Mouse (Mus musculus) hindbrain, embryonic 12.5 days (tissue): ENCODE data around the gene Hs3st6. TPM values are rescaled to one million over a fixed set of nuclear protein-coding genes. Genes with fewer than 3 reads are reported as not detected.

Experiments used
- ATAC-seq: fragments of 200-750 bp; cut with Nextera tagmentation; 2 replicates; pipeline ENCODE4 v1.8.0; 2017; ENCODE audit warnings: moderate TSS enrichment; ENCODE audit not compliant: low FRiP score
- H3K27ac ChIP-seq: fragments of 300-500 bp; sonication (generic); 2 replicates; pipeline ENCODE4 v1.5.1; 2016; ENCODE audit warnings: mild to moderate bottlenecking
- H3K27me3 ChIP-seq: fragments of 300-500 bp; sonication (generic); 2 replicates; pipeline ENCODE4 v1.6.1; 2016; ENCODE audit warnings: mild to moderate bottlenecking
- H3K36me3 ChIP-seq: fragments of 300-500 bp; sonication (generic); 2 replicates; pipeline ENCODE4 v1.6.1; 2016; ENCODE audit warnings: mild to moderate bottlenecking
- H3K4me1 ChIP-seq: fragments of 300-500 bp; sonication (generic); 2 replicates; pipeline ENCODE4 v1.6.1; 2016
- H3K4me2 ChIP-seq: fragments of 300-500 bp; sonication (generic); replicated peaks from 2 replicates; pipeline ENCODE4 v1.6.1; 2016; ENCODE audit warnings: mild to moderate bottlenecking
- H3K4me3 ChIP-seq: fragments of 300-500 bp; sonication (generic); 2 replicates; pipeline ENCODE4 v1.5.1; 2016; ENCODE audit warnings: mild to moderate bottlenecking
- H3K9ac ChIP-seq: fragments of 300-500 bp; sonication (generic); 2 replicates; pipeline ENCODE4 v1.6.1; 2016; ENCODE audit warnings: mild to moderate bottlenecking, moderate library complexity
- H3K9me3 ChIP-seq: fragments of 300-500 bp; sonication (generic); replicated peaks from 2 replicates; pipeline ENCODE4 v1.6.1; 2016; ENCODE audit warnings: mild to moderate bottlenecking
- WGBS: fragments of 180-500 bp; shearing (Covaris S2); methylation state at CpG from one replicate; pipeline ENCODE4 v1.1.7; 2016; 5-methylcytosine and 5-hydroxymethylcytosine counted together
- polyA plus RNA-seq: library from polyadenylated mRNA; unstranded; fragments of >200 nt; fragmentation: Nextera tagmentation; extraction: Ambion mirVana; gene quantifications from 2 replicates; pipeline ENCODE4 v1.2.1, GENCODE M21; 2016

Gene Hs3st6
- polyA plus RNA-seq, 1 experiment from 2014 or later: 4.8 TPM

DNA sequence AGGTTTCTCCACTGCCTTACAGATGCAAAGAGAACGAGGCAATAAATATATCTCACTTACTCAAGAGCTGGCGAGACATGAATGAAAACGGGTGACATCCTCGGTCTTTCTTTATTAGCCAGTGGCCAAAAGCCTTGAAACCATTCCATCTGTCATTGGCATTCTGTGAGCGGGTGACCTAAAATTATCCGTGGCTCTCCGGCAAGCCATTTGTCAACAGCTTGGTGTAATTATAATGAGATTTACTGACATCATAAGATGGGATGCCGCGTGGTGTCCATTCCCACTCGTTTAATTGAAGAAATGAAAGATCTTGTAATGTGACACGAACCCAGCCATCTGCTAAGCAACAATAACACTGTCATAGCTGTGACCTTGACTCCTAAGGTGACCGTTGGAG is 42.0 kb downstream of the Hs3st6 start:
- Histone ChIP-seq H3K4me2 (no peak overlapping the region), H3K36me3 (no peaks in the 10 kb centered on the region), H3K27me3 (no peaks in the 10 kb centered on the region), H3K27ac (no peak overlapping the region), H3K9me3 (no peaks in the 10 kb centered on the region), H3K4me3 (no peak overlapping the region), H3K4me1 (no peaks in the 10 kb centered on the region), H3K9ac (no peak overlapping the region)
- ATAC-seq: no peak
- WGBS: 70% methylated on average over 12 of the region's 12 CpGs

DNA sequence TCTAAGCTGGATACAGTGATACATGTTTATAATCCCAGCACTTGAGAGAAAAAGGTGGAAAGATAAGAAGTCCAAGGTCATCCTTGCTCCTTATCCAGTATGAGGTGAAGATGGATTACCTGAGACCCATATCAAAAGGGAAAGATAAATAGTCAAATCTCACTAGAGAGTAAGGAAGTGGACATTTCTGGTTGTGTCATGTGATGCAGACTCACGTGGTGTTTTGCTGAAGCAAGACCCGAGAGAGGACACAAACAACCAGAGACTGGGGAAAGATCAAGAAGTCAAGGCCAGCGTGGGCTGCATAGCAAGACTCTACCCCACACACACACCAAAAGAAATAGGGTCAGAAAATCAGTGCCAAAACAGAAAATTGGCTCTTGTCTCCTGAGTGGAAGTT is 44.2 kb downstream of the Hs3st6 start:
- H3K4me3 ChIP-seq: no peak overlapping the region
- no peak overlapping the region for H3K27ac ChIP-seq
- H3K4me1 ChIP-seq: no peaks in the 10 kb centered on the region
- no peaks in the 10 kb centered on the region for H3K9me3 ChIP-seq
- no peak for ATAC-seq
- WGBS: 72% methylated on average over 3 of the region's 3 CpGs
- no peak overlapping the region for H3K9ac ChIP-seq
- H3K4me2 ChIP-seq: no peak overlapping the region
- no peaks in the 10 kb centered on the region for H3K27me3 ChIP-seq
- no peaks in the 10 kb centered on the region for H3K36me3 ChIP-seq

DNA sequence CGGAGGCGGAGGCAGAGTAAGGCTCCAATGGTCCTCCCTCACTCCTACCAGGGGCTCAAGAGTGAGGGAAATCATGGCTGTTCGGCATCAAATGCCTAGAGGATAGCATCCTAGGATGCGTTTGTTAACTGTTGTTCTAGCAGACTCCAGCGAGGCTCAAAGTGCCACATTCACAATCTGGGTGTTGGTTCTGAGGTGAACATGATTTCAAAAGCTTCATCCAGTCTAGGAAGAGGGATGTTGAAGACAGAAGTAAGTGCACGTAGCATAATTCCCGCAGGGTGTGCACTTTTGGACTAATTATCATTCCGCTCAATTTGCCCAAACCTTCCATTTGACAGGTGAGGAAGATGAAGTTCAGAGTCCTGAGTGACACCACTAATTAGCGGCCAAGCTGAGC is 45.4 kb downstream of the Hs3st6 start:
- Histone ChIP-seq H3K36me3 (no peaks in the 10 kb centered on the region), H3K27me3 (peaks cover 2% of the 10 kb centered on the region), H3K9me3 (no peaks in the 10 kb centered on the region), H3K4me3 (no peak overlapping the region), H3K4me1 (no peaks in the 10 kb centered on the region), H3K4me2 (no peak overlapping the region), H3K27ac (no peak overlapping the region), H3K9ac (no peak overlapping the region)
- 62% methylated on average over 9 of the region's 9 CpGs for WGBS
- no peak for ATAC-seq

DNA sequence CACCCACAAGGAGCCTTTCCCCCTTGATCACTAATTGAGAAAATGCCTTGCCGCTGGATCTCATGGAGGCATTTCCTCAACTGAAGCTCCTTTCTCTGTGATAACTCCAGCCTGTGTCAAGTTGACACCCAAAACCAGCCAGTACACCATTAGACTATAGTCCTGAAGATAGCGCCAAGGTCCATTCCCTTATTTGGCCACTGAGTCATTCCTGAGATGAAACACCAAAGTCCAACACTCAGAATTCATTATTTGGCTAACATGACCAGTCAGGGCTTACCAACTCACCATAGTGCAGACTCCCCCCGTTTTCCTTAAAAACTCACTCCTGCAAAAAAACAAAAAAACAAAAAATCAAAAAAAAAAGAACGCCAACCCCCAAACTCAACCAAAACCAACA is 46.7 kb downstream of the Hs3st6 start:
- WGBS: 92% methylated on average over 4 of the region's 4 CpGs
- no peak for ATAC-seq
- Histone ChIP-seq H3K36me3 (no peaks in the 10 kb centered on the region), H3K4me3 (no peak overlapping the region), H3K27me3 (peaks cover 13% of the 10 kb centered on the region), H3K4me1 (peaks cover 4% of the 10 kb centered on the region; the same call in 1 of the 2 replicates), H3K9ac (no peak overlapping the region), H3K4me2 (no peak overlapping the region), H3K27ac (no peak overlapping the region), H3K9me3 (no peaks in the 10 kb centered on the region)

DNA sequence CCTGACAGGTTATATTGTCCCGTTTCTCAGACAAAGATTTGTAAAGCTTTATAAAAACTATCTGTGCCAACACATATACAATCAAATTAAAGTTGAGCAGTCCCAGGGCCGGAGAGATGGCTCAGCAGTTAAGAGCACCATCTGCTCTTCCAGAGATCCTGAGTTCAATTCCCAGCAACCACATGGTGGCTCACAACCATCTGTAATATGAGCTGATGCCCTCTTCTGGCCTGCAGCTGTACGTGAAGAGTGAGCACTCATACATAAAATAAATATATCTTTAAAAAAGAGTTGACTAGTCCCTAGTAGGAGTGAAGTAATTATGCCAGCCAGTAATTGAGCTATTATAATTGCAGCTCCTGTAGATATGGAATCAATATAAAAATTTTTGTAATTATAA is 47.7 kb downstream of the Hs3st6 start:
- no peak overlapping the region for H3K9ac ChIP-seq
- H3K27ac ChIP-seq: no peak overlapping the region
- no peaks in the 10 kb centered on the region for H3K36me3 ChIP-seq
- H3K4me1 ChIP-seq: peaks cover 6% of the 10 kb centered on the region; the same call in 1 of the 2 replicates
- 60% methylated on average over 3 of the region's 3 CpGs for WGBS
- peaks cover 23% of the 10 kb centered on the region for H3K27me3 ChIP-seq
- H3K4me2 ChIP-seq: no peak overlapping the region
- no peaks in the 10 kb centered on the region for H3K9me3 ChIP-seq
- ATAC-seq: no peak
- H3K4me3 ChIP-seq: no peak overlapping the region

DNA sequence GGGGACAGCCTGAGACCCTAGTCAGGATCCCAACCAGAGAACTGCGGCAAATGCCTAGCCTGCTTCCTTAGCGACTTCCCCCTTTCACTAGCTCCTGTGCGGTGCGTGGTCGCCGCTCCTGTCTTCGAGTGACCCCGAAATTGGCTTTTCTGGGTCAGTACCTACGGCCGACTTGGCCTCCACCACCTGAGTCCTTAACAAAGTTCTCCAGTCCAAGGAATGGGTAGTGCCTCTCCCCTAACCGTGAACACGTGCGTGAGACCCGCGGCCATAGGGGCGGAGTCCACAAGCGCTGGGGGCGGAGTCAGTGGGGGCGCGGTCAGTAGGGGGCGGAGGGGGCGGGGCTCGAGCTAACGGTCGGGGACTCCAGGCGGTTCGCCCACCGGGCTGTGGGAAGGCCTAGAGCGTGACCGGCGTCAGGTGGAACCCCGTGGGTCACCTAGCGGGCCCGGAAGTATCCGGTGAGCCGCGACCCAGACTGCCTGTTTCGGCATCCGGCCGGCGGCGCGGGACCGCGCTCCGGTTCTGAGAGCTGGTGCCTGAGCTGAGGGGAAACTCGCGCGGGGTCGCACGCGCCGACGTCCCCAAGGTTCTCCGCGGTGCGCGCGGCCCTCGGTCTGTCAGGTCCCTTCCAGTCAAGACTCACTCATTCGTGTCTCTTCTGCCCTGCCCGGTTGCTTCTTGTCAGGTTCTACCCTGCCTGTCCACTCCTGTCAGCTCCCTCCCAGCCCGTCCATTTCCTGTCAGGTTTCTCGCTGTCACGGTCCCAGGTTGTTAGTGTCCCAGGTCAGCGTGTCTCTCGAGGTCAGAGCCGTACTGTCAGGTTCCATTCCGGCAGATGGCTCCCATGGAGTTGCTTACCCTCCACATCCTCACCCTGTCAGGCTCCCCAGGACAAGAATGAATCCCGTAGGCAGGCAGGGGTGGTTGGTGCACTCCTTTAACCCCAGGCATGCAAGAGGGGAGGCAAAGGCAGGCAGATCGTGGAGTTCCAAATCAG is 51.5 kb downstream of the Hs3st6 start, which contains the start of gene Meiob:
TSS of gene Meiob (plus strand) at position 338 of the 1,000 bp plus-strand sequence.
- Histone ChIP-seq H3K27ac (no peak within 1 kb of the TSS), H3K4me2 (peak within 1 kb of the TSS; percentile 89), H3K4me1 (peaks cover 6% of the 10 kb centered on the region; the same call in 1 of the 2 replicates), H3K27me3 (peaks cover 42% of the 10 kb centered on the region), H3K4me3 (peak within 1 kb of the TSS; percentile 66), H3K36me3 (no peaks in the 10 kb centered on the region), H3K9me3 (no peaks in the 10 kb centered on the region), H3K9ac (peak within 1 kb of the TSS; percentile 67)
- WGBS: under 1% methylated on average over 71 of the region's 71 CpGs
- ATAC-seq: peak; percentile 71

Other genes with a start within 250 kb of the Hs3st6 start
- 86.5 and 87.0 TPM in 2 replicates for gene Traf7, start 225.1 kb upstream of the Hs3st6 start, polyA plus RNA-seq
- gene Rab26, start 218.8 kb upstream of the Hs3st6 start, polyA plus RNA-seq: 2.1 and 2.8 TPM in 2 replicates
- 20.5 and 25.5 TPM in 2 replicates for gene Pkd1, start 203.2 kb upstream of the Hs3st6 start, polyA plus RNA-seq
- 85.5 and 86.2 TPM in 2 replicates for gene Tsc2, start 120.4 kb upstream of the Hs3st6 start, polyA plus RNA-seq
- 14.4 and 15.7 TPM in 2 replicates for gene Nthl1, start 120.3 kb upstream of the Hs3st6 start, polyA plus RNA-seq
- gene Slc9a3r2, start 102.7 kb upstream of the Hs3st6 start, polyA plus RNA-seq: 39.2 and 39.6 TPM in 2 replicates
- gene Npw, start 94.5 kb upstream of the Hs3st6 start, polyA plus RNA-seq: not detected in 2 replicates
- 23.0 and 25.2 TPM in 2 replicates for gene Zfp598, start 83.3 kb upstream of the Hs3st6 start, polyA plus RNA-seq
- 30.6 and 32.1 TPM in 2 replicates for gene Syngr3, start 63.0 kb upstream of the Hs3st6 start, polyA plus RNA-seq
- 42.2 and 42.4 TPM in 2 replicates for gene Gfer, start 56.8 kb upstream of the Hs3st6 start, polyA plus RNA-seq
- 3.6 and 4.8 TPM in 2 replicates for gene Noxo1, start 56.8 kb upstream of the Hs3st6 start, polyA plus RNA-seq
- 76.9 and 79.7 TPM in 2 replicates for gene Tbl3, start 45.3 kb upstream of the Hs3st6 start, polyA plus RNA-seq
- gene Rnf151, start 34.9 kb upstream of the Hs3st6 start, polyA plus RNA-seq: 0.18 and 0.35 TPM in 2 replicates
- 795 and 841 TPM in 2 replicates for gene Rps2, start 34.9 kb upstream of the Hs3st6 start, polyA plus RNA-seq
- gene Ndufb10, start 28.5 kb upstream of the Hs3st6 start, polyA plus RNA-seq: 199 and 214 TPM in 2 replicates
- not detected in 2 replicates for gene Rpl3l, start 25.2 kb upstream of the Hs3st6 start, polyA plus RNA-seq
- 21.8 and 22.6 TPM in 2 replicates for gene Msrb1, start 16.3 kb upstream of the Hs3st6 start, polyA plus RNA-seq
- not detected in 2 replicates for gene Meiob, start 51.3 kb downstream of the Hs3st6 start, polyA plus RNA-seq
- gene Hagh, start 87.2 kb downstream of the Hs3st6 start, polyA plus RNA-seq: 32.3 and 32.4 TPM in 2 replicates
- gene Fahd1, start 97.4 kb downstream of the Hs3st6 start, polyA plus RNA-seq: 18.6 and 20.9 TPM in 2 replicates
- 0.23 and 0.36 TPM in 2 replicates for gene Igfals, start 113.0 kb downstream of the Hs3st6 start, polyA plus RNA-seq
- gene Nubp2, start 133.4 kb downstream of the Hs3st6 start, polyA plus RNA-seq: 62.3 and 63.5 TPM in 2 replicates
- 51.5 and 54.8 TPM in 2 replicates for gene Spsb3, start 133.7 kb downstream of the Hs3st6 start, polyA plus RNA-seq
- 39.3 and 45.5 TPM in 2 replicates for gene Eme2, start 142.1 kb downstream of the Hs3st6 start, polyA plus RNA-seq
- 85.1 and 86.7 TPM in 2 replicates for gene Mrps34, start 142.1 kb downstream of the Hs3st6 start, polyA plus RNA-seq
- gene Nme3, start 143.5 kb downstream of the Hs3st6 start, polyA plus RNA-seq: 49.8 and 50.4 TPM in 2 replicates
- gene Mapk8ip3, start 184.0 kb downstream of the Hs3st6 start, polyA plus RNA-seq: 84.7 and 86.0 TPM in 2 replicates
- gene Jpt2, start 207.7 kb downstream of the Hs3st6 start, polyA plus RNA-seq: 210 and 212 TPM in 2 replicates